Mouse (Mus musculus) frontal cortex, adult 2 months (tissue): Measurements from ENCODE around the gene Kazn. TPM values are rescaled to one million over a fixed set of nuclear protein-coding genes. Genes with fewer than 3 reads are reported as not detected.
A peak's percentile ranks its signal among the peaks of the same experiment; 100 is the strongest.

Experiments
- DNase-seq, 2 experiments: peaks; one replicate each; pipeline ENCODE4 v3.0.0; 2022; ENCODE audit warnings: low spot score in 1 of 2; ENCODE audit errors: extremely low spot score in 1 of 2
- polyA plus RNA-seq: library from polyadenylated mRNA; depleted of rRNA; stranded (reverse); fragments of >200 nt; gene quantifications from 2 replicates; pipeline ENCODE4 v1.2.3, GENCODE M21; 2012

Gene Kazn
- polyA plus RNA-seq, 1 experiment, result 44.3 TPM

DNA sequence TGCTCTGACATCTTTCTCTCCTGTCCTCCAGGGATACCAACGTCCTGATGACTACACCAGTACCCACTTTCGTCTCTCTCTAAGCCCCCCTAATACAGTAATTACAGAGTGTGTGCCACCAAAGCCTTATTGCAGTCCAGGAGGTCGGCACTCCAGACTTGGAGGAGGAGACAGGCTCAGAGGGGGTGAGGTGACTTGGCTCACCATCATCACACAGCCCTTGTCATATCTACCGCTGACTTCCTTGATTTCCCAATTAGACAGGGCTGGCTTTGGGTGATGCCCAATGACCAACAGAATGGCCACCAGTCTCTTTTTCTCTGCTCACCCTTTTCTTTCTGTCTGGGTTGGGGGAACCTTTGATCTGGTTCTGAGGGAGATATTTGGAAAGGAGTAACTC, 156.5 kb downstream of the Kazn start:
- no peak for DNase-seq

DNA sequence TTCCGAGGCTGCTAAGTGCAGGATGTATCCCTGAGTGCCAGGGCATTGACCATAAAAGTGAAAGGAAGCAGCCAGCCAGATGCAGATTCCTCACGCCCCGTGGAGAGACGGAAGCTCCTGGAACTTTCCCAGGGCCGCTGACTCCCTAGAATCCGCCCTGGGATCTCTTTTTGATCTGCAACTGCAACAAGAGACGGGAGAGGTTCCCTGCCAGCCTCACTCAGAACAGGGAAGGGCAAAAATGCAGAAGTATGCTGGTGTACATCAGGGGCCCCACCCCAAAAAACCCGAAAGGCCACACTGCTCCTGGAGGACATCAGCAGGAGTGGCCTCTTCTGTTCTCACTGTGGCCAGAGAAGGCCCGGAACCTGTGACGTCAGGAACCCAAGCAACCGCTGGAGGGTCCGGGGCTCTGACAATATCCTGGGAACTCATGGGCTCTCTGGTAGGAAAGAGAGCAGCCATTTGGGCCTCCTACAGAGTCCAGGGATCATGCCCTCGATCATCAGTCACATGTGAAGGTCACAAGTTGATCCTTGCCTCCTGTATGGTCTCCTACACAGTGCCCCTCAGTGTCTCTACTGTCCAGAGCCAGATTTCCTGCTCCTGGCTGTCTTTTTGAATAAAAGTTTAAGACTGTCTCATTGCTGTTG, 157.4 kb downstream of the Kazn start:
- DNase-seq, result no peak

DNA sequence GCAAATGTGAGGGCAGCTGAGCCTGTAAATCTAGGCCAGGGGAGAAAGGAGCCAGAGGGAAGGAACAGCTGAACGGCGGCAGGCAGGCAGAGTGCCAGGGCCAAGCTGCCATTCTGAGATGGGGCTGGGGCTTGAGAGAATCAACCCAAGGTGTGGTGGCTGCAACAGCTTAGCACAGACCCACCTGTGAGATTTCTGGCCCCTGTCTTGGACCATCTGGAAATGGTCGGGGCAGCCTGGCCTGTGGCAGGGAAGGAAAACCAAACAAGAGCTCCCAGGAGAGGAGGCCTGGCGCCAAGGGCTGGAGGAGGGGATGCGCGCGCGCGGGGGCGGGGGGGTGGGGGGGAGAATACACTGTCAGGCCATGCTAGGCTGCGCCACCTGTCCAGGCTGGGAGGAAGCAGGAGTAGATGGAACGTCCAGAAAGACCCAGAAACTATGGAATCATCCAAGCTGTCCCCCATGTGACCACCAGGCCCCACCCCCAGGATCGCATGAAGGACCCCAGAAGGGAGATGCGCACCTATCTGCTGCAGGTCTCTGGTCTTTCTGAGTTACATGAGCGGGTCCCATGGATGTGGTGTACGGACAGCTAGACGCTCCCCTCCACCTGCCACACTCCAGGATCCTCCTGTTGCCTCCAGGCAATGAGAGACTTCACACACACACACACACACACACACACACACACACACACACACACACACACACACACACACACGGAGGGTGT, 158.1 kb downstream of the Kazn start:
- DNase-seq, result peak in 1 of 2 experiments; percentile 53

DNA sequence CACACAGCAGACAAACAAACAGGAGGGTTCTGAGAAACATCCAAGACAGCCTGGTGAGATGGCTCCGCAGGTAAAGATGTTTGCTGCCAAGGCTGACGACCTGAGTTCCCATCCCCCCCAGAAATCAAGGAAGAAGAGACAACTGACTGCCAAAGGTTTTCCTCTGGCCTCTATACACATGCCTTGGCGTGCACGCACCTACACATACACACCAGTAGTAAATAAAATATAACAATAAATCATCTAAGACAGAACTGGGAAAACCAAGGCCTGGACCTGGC, 158.8 kb downstream of the Kazn start:
- no peak for DNase-seq

DNA sequence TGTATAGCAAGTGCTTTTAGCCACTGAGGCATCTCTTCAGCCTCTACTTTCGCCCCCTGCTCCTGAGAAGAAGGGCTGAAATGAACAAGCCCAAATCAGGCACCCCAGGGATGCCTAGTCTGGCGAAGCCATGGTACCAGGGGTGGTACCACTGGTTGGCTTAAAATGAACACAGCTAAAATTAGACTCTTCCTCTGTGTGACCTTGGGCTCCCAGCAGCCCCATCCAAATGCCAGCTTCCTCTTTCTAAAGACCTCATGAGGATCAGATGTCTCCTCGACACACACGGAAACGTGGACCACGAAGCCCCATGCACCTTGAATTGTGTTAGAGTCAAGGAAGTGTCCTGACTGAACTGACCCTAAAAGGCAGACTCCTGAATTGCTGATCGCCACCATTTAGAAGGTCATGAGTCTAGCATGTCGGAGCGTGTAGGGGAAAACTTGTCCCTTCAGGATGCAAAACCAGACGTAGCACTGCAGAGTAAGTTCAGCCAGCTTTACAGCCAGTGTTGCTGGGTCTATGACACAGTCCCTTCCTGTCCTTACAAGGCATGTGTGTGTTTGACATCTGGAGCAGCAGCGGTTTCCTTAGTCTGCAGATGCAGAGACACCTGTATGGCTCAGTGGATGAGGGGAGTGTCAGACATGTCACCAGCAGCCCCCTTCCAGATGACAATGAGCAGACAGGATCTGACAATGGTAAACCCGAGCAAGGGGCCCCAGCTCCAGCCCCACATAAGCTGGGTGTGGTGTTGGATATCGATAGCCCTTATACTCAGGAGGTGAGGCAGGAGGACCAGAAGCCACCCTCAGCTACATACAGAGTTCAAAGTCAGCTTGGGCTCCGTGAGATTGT, 159.3 kb downstream of the Kazn start:
- DNase-seq, result no peak

DNA sequence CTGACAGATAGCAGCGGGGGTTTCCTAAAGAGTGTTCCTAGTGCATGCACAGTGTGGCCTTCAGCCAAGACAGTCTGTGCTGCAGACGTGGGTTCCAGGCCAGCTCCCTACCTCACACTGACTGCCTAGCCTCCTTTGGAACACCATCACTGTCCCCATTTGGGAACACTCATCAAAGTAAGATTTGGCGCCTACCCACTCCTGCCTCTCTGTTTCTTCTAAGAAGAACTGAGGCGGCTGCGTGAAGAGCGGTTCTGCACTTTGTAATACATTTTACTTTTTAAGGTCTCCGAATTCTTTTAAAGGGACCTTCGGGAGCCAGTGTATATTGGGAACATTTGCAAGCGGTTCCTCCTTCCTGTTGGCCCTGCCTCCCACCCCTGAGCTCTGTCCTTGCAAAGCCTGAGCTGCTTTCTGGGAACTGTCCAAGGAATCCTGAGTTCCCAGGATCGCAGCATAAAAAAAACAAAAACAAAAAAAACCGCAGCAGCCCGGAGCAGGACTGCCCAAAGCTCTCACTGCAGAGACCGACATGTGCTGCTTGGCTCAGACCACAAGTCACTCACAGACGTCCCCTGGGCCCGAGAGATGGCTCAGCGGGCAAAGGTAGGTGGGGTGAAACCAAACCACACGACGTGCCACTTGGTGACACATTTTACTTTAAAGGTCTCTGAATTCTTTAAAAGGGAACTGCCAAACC, 161.5 kb downstream of the Kazn start:
- DNase-seq, result peak in 1 of 2 experiments; percentile 44

DNA sequence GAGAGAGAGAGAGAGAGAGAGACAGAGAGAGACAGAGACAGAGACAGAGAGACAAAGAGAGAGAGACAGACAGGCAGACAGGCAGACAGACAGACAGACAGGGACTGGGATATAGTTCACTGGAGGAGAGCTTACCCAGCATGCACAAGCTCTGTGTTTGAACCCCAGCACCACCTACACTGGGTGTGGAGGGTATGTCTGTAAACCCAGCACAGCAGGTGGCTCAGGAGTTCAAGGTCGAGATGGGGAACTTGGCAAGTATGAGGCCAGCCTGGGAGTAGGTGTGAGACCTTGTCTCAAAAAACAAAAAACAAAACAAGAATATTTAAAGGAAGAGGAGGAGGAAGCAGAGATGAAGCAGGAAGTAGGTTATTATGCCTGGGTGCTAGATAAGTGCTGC, 162.3 kb downstream of the Kazn start:
- no peak for DNase-seq

DNA sequence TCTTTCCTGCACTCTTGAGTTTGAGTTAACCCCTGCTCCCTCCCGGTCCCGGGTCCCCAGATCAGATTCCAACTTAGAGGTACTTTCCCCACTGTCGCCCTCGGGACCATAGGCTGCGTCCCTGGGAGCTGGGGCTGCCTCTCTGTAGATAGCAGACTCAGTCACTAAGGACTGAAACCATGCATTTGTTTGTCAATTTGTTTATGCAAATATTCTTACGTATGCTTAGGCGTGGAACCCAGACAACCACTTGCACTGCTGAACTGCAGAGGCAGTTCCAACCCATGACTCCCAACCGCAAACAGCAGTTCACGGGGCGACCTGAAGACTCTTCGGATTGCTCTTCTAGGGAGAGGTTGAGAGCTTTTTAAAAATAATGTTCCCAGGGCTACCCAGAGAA, 163.3 kb downstream of the Kazn start:
- DNase-seq, result no peak

DNA sequence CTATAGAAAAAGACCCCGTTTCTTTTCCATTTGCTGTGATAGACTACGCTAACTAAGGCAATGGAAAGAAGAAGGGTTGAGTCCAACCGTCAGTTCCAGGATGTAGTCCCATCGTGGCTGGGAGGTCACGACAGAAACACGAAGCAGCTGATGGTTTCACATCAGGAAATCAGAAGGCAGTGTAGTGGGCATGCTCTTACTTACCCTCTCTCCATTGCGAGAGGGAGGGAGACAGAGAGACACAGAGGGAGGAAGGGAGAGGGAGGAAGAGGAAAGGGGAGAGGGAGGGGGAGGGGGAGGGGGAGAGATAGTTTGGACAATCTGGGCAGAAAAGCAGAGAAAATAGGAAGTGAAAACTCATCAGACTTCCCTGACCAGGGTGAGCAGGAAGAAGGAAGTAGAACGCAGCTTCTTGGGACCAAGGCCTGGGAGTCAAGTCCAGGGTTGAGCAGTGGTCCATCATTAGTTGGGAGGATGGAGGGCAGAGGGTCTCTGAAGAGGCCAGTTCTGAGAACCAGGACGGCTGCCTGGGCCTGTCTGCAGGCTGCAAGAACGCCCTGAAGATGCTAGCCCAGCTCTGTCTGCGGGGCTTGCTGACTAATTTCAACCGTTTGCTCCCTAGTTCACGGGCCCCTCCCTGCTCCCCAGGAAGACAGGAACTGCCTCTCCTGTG, 165.0 kb downstream of the Kazn start:
- DNase-seq, result no peak

DNA sequence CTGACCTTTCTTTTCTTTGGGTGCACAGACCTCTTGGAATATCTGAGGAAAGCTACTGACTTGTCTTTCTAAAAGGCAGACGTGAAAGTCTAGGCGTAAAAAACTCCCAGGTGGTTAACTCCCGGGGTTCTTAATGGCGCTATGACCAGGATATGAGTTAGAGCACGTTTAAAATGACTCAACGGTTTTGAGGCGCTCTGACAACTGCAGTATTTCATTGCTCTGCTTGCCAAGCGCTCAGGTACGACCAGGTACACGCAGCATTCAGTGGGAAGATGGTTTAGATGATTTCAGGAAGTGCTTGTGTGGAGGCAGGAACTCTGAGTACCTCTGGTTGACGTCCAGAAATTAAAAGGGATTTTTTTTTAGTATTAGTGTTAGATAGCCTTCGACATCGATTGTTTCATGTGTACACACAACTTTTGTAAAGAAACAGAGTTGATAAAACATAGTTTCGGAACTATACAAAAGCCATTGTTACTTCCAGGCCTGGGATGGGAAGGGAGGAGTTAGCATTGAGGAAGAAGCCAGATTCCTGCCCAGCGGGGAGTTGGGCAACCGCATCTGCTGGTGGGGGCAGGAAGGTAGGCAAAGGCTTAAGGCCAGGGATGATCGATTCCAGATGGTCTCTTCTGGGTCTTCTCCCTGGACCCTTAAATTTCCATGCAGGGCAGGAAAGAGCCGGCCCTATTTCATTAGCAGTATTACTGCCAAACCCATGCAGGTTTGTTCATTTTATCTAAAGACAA, 167.8 kb downstream of the Kazn start:
- no peak for DNase-seq

DNA sequence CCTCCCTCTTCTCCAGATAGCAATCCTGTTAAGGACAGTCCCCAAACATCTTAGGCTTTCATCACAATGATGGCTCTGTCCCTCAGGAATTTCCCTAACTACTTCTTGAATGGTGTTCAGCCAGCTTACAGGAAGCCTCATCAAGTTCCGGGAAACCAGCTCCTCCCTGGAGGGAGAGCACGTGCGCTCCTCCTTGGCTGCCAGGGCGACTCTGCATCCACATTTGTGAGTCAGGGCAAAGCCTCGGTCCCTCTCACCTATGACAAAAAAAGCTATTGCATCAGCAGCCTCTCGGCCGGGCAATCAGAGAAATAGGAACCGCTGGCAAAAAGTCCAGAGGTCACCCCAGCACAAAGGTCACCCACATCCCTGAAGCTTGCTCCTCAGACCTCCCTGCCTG, 168.4 kb downstream of the Kazn start:
- no peak for DNase-seq

DNA sequence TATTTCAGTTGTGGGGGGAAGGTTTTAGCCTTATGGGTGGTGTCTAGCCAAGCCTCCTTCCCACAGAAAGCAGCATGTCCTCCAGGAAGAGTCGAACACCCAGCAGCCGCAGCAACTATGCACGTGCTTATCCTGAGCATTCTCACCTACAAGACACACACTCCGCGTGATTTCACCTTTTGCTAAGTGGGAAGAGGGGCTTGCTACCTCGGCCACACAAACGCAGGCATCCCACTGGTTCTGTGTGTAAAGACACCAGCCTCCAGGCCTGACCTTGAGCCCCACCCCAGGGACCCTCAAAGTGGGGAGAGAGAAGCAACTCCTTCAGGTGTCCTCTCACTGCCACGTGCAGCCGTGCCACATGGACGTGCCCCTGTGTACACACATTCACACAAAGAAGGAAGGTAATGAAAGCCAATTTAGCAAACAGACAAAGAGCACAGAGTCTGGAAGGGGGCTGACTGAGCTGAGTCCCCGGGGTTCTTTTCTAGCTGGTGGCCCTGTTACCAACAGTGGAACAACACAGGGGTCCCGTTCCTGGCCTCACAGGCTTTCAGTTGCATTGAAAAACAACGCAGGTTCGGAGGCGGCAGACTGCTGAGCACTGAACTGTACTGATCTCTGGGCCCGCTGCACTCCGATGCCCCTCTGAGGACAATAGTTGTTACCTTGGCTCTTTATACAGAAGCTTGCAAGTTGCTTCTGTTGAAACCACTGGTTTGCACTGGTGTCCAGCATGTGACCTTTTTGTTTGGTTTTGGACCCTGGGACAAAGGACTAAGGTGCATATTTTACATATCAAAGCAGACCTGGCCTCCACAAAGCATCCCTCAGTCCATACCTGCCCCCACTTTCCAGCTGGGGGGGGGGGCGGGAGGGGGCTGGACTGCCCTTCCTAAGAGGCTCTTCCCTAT, 170.0 kb downstream of the Kazn start:
- DNase-seq, result no peak

DNA sequence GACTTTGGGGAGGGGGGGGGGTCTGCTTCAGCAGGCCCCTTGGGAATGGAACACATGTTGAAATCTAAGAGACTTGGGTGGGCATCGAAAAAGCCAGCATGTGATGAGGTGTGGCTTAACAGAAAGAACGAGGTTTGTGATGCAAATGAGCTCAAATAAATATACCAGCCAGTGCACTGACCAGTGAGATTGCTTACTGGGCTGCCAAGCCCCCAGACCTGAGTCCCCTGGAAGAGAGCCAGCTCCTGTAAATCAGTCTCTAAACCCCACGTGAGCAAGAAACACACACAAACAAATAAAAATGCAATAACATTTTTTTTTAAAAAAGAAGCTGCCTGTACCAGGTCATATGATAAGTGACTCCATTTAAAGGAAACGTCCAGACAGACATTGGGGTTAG, 172.6 kb downstream of the Kazn start:
- DNase-seq, result no peak

DNA sequence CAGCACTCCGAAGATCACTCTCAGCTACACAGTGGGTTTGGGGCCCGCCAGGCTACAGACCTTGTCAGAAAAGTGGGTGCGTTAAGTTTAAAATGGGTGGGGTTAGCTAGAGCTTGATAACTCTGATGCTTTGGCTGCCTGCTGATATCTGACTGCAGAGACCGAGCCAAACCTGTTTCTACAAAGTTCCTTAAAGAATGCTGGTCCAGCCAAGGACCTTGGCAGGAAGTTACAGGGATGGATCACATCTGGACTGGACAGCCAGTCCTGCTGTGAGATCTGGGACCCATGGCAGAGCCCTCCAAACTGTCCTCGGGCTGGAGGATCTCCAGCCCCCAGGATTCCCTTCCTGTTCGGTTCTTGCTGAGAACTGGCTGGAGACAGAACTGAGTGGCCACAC, 173.4 kb downstream of the Kazn start:
- no peak for DNase-seq

DNA sequence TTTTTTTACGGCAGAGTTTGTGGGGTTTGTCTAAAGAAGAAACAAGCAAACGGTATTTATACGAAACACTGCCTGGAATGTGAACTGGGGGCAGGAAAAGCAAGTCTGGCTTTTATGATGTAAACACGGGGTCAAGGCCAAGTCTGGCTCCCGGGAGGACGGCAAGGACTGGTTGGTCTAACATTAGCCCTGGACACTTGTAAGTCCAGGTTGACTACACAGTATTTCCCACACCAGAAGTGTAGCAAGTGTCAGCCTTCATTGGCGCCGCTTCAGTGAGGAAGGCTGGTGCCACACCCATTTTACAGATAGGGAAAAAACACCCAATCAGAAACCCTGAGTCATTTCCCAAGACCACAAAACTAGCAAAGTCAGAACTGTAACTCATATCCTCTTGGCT, 173.9 kb downstream of the Kazn start:
- DNase-seq, result no peak

DNA sequence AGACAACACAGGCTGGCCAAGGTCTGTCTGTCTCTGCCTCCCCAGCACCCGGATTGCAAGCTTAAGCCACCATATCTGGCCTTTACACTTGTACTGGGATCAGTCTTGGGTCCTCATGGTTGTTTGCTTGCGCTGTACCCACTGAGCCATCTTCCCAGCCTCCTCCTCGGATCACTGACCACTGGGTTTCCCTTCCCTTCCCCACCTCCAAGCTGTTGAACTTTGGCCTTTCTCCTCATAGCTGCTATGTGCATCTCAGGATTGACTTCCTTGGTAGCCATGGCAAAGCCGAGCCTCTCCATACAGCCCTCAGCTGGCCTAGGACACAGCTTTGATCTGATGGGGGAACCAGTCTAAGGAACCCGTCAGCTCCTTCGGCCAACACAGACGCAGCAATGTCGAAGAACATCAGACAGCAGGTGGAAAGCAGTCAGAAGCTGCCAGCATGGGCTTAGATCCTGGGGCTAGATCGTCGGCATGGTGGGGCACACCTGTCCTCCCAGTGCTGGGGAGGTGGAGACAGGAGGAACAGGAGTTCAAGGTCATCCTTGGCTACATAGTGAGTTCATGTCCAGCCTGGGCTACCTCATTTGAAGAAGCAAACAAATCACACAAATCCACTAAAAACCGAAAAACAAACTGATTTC, 174.5 kb downstream of the Kazn start:
- no peak for DNase-seq

DNA sequence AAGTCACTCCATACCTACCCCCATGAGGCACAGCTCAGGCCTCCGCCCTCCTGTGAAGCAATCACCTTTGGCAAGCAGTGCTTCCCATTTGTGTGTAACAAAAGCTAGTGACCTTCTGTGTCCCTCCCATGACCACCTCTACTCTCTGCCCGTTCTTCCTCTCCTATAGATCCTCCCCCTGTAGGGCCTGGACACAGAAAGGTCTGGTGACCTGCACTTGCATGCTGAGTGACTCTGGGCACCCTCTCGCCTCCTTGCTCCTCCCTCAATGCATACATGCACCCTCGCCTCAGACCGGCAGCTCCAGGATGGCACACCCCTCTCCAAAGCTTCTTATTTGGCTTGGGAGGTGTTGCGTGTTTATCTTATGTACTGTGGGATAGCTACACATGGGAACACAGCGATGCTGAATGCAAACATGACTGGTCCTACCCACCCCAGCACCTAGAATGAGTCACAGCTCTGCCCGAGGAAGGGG, 176.1 kb downstream of the Kazn start:
- DNase-seq, result no peak

DNA sequence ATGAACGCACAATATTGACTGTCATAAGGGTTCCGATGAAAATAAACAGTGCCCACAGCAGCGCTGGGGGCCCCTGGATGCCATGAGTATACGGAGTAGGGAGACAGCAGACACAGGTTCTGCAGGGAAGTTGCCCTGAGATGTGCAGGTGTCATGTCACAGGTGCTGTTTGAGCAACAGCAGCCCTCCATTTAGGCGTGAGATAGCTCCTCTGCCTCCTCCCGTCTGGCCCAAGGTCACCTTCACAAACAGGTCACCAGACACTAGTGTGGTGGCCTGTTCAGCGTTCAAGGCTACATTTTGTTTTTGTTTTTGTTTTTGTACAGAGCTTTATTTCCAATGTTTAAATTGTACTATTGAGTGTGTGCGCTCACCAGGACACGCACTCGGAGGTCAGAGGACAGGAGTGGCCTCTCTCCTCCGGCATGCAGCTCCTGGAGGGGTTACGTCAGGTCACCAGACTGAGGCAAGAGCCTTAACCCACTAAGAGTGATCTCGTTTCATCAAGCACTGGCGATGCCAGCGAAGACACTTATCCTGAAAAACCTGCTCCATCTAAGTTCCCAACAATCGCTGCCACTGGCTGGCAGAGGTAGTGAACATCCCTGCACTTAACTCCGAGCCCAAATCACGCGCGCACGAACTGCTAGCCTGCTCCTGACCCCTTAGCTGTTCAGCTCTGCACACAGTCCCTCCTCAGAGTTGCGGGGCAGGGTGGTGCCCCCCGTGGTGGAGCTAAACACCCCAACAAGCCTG, 177.5 kb downstream of the Kazn start:
- DNase-seq, result no peak
